Mouse (Mus musculus) bone marrow macrophage, adult 2 months (primary cell): Measurements from ENCODE around the gene Grasp.

Experiments
- CTCF ChIP-seq: IDR thresholded peaks from 2 replicates; pipeline ENCODE4 v1.5.1; 2012; ENCODE audit warnings: low read depth, mild to moderate bottlenecking, low read length, moderate library complexity
- POLR2A ChIP-seq: IDR thresholded peaks from 2 replicates; pipeline ENCODE4 v1.6.1; 2012; ENCODE audit warnings: mild to moderate bottlenecking, low read depth, low read length, borderline replicate concordance

- TF ChIP-seq CTCF (peak; percentile 28; the same call in 1 of the 2 replicates), POLR2A (no peak)
These were observed 15.0 kb downstream of the Grasp start for GRCm38 (mm10) chr15:101238885-101239511.
